Mouse (Mus musculus) heart, adult 11 months (tissue): ENCODE data around the gene Cul7.

Experiments
- DNase-seq: peaks from one replicate; pipeline ENCODE4 v3.0.0; 2022

Cul7 gene

GRCm38 (mm10) chr17:46673850-46674529 lies 23.9 kb downstream of the Cul7 start, which contains the start of gene Rrp36:
Gene Rrp36 (minus strand): TSS chr17:46674352.
- peak; percentile 99 for DNase-seq

GRCm38 (mm10) chr17:46674530-46675283 lies 24.6 kb downstream of the Cul7 start:
- DNase-seq: peak; percentile 96

DNA sequence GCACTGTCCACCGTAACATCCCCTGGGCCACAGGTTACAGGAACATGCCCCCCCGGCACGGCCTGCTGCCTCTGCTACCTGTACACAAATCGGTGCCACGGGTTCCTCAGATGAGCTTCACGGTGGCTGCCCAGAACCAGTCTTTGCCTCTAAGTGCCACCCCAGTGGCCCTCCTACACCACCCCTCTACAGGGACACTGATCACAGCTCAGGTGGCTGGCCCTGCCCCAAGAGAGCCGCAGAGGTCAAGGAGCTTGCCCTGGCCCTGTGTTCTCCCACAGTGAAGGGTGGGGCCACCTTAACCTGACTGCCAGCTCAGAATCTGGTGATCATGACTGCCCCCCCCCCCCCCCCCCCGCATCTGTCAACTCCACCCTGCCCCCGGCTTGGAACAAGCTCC lies 28.3 kb downstream of the Cul7 start, which contains the start of gene Mea1:
Gene Mea1, plus strand, starts transcription at position 378 of the 400 bp plus-strand sequence.
- DNase-seq: peak; percentile 95

GRCm38 (mm10) chr17:46678911-46679310 lies 28.8 kb downstream of the Cul7 start:
- peak; percentile 96 for DNase-seq

DNA sequence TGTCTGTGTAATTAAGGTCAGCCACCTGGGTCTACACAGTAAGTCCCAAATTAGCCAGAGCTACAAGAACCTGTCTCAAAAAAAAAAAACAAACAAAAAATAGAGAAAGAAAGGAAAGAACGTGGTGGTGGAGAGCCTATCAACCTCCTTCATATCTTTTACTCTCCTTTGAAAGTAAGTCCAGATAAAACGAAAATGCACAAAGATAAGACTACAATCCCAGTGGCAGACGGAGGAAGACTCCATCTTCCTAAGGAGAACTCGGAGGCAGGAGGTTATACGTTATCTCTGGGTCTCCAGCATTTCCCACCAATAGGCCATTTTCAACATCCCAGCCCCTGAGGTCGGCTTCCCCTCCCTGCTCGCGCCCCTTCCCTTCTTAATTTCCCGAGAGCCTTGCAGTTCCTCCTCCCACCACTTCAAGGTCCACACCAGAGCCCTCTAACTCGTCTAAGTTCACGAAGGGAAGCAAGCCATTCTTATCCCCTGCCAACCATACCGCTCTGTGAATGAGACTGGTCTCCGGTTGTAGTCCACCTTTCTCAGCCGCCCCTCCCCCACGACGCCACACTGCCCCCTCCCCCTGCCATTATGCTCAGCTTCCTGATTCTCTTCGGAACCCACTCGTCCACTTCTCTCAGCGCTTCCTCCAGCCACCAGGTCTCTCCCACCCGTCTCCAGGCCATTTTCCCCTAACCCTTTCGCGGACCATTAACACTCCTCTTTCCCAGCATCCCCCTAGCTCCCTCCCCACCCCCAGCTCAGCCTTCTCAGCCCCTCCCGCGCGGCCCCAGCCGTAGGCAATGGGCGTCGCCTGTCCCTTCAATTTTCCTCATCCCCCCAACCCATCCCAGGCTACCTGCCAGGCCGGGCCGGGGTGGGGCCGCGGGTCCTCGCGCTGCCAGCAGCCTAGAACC lies 30.0 kb downstream of the Cul7 start:
- no peak for DNase-seq

DNA sequence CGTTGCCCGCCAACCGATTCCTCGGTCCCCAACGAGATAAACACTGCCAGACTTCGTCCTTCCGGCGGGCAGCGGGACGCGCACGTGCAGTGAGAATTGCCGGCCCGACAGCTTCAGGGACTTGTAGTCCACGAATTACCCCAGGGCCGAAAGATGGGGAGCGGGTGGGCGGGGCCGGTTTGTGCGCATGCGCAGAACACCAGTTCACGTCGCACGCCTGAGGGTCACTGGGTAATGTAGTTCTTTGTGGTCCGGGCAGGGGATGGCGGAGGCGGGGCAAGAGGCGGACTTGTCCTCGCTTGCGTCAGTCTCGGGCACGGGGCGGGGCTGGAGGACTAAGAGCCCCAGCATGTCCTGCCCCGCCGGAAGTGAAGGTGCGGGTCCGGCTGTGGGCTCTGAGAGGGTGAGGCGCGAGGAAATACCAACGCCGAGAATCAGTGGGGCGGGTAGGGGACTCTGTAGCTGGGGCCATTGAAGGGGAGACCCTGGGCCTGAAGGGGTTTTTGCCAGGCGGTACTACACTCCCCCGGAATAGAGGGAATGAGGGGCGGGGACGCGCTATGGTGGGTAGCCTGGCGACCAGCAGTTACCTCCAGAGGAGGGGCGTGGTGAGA lies 30.7 kb downstream of the Cul7 start, which contains the start of gene Klhdc3:
Gene Klhdc3, minus strand, starts transcription at position 155 of the 614 bp plus-strand sequence.
- peak; percentile 100 for DNase-seq

- peak; percentile 96 for DNase-seq
These were observed 31.5 kb downstream of the Cul7 start for GRCm38 (mm10) chr17:46681466-46682118.

DNA sequence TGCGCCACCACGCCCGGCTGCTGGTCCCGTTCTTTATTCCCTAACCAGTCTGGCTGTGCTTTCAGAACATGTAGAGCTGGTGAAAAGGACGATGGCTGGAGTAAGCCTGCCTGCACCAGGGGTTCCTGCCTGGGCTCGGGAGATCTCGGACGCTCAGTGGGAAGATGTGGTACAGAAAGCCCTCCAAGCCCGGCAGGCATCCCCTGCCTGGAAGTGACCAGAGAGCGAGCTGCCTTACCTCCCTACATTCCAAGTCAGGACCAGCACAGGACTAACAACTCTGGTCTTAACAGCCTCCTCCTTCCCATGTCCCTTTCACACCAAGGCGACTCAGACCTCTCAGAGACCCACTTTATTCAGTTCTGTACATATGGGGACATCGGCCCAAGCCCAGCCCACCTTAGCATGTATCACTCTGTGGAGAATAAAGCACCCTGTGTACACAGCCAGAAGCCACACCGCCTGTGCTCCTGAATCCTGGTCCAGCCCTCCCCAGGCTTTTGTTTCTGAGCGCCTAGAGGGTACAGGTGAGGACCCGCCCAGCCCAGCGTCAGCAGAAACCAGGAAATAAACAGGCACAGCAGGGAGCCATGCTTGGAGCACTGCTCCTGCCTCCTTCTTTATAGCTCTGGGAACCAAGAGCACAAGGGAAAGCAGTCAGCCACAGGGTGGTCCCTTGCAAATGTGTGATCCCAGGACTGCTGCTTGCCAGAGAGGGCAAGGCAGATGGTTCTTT lies 32.7 kb downstream of the Cul7 start:
- DNase-seq: peak; percentile 92

- no peak for DNase-seq
These were observed 35.8 kb downstream of the Cul7 start for GRCm38 (mm10) chr17:46685913-46686312.

- no peak for DNase-seq
These were observed 40.5 kb downstream of the Cul7 start for GRCm38 (mm10) chr17:46690665-46691064.

GRCm38 (mm10) chr17:46691390-46691789 lies 41.3 kb downstream of the Cul7 start:
- DNase-seq: no peak

- DNase-seq: no peak
These were observed 44.5 kb downstream of the Cul7 start for GRCm38 (mm10) chr17:46694517-46695063.

DNA sequence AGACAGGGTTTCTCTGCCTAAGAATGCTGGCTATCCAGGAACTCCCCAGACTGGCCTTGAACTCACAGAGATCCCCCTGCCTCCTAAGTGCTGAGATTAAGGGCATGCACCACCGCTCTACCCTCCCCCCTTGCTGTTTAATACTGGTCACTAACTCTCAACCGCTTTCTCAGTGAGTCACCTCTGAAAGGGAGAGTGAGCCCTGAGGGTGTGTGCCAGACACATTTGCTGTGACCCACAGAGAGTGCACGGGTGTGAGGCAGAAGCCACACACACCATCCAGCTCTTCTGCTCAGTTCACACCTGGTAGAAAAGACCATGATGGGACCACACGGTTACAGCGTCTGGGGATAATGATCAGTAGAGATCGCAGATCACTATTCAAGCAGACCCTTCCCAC lies 48.4 kb downstream of the Cul7 start:
- no peak for DNase-seq

DNA sequence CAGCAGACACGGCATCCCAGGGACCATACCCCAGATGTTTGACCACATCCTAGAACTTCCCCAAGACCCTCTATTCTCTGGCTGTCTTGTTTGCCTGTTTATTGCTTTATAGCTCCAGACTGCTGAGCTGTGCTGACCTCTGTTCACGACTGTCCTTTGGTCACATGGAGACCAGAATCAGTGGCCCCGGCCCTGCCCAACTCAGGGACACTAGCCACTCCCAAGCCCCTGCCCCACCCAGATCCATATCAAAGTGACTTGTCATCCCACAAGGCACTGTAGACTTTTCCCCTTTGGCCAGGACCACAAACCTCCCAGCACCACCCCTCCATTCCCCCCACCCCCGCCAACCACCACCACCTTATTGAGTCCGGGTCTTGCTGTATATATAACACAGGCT lies 49.1 kb downstream of the Cul7 start:
- DNase-seq: no peak

- no peak for DNase-seq
These were observed 49.8 kb downstream of the Cul7 start for GRCm38 (mm10) chr17:46699912-46700311.

DNA sequence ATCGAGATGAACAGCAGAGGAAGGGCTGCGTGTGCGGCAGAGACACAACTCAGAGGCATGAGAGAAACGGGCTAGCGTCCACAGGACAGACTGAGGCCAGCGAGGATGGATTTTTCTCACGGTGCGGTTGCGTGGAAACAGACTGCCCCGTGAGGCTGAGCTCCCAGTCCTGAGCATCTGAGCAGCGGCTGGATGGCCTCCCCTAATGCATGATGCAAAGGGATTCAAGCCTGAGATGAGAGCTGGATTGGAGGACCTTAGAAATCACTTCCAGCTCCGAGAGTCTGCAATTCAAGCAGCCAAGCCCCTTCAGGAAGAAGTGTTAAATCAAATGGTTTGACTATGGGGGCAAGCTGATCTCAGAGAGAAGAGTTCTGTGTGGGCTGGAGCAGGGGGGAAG lies 51.4 kb downstream of the Cul7 start:
- DNase-seq: no peak

GRCm38 (mm10) chr17:46702100-46702499 lies 52.0 kb downstream of the Cul7 start:
- peak; percentile 89 for DNase-seq

DNA sequence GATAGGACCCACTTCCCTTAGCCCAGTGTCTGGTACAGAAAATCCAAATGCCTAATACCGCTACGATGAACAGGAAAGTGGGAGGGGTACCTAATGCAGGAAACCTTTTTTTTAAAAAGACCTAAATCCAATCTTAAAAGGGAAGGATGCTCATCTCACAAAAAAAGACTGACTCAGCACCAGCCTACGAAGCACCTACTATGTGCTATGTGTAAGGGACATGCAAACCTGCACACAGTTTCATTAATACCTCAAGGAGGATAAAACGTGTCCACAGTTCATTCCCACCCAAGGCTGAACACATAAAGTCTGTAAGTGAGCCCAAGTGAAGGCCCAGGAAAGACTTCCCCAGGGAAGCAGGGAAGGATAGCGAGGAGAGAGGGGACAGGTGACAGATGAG lies 52.4 kb downstream of the Cul7 start:
- DNase-seq: no peak

DNA sequence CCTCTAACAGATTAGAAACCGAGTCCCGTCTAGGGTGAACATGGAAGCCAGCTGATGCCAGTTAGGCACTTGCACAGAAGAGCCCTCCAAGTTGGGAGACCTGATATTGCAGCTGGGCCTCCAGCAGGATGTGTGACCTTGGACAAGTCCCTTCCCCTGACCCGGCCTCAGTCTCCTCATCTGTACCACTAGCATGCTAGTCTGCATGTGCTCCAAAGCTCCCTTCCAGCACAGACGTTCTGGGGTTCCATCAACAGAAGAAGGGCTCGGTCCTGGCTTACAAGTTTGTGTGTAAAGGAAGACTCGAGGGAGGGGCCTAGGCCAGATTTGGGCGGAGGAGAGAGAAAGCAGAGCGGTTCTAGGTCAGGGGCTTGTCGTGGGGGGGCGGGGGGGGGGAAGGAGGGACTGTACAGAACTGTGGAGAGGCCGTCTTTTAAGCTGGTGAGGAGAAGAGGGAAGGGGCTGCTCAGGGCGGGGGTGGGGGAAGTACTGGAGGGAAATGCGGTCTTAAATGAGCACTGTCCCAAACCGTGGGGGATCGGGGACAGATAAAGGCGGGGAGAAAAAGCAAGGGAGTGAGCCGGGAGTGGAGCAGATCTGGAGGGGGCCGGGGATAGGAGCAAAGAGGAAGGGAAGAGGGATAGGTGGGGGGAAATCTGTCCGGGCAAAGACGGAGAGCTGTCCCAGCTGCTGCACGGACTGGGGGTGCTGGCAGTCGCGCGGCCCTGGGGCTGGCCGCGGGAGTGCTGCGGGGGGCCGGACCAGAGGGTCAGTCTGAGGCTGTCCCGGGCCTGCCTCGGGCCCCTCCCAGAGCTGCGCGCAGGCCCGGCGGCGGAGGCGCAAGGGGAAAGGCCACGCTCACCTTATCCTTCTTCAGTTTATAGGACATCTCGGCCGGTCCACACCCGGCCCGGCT lies 54.1 kb downstream of the Cul7 start:
- DNase-seq: peak; percentile 93
